Mouse (Mus musculus) liver, embryonic 14.5 days (tissue): ENCODE results near the gene Sgms1.

Experiments used
- CTCF ChIP-seq: IDR thresholded peaks from 2 replicates; pipeline ENCODE4 v1.5.1; 2016; ENCODE audit warnings: antibody characterized with exemption, low read depth, control low read depth
- EP300 ChIP-seq: IDR thresholded peaks from 2 replicates; pipeline ENCODE4 v1.6.1; 2016; ENCODE audit warnings: antibody characterized with exemption, low read depth

DNA sequence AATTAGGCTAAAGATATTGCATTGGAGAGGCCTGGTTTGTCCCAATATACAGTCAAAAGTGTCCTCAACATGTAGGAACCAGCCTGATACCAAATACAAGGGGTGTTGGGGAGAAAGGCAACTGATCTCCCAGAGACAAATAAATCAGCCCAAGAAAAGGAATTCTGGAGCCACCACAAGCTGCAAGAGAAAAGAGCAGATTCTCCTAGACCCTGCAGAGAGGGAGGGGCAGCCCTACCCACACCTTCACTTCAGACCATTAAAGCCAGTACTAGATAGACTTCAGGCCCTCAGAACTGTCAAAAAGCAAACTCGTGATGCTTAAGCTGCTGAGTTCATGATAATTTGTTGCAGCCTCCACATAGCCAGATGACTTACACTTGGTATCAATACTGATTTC lies 70.5 kb downstream of the Sgms1 start:
- TF ChIP-seq CTCF, result no peak
- TF ChIP-seq EP300, result no peak
